Mouse (Mus musculus) stomach, postnatal 0 days (tissue): ENCODE measurements at regions not wholly inside any gene's neighbourhood (a gene's known extent, or its start where the extent isn't known, plus 50 kb on each side); places are given as distances from the start of the nearest gene placed in this dataset.

Experiments
- CTCF ChIP-seq: IDR thresholded peaks from 2 replicates; pipeline ENCODE4 v1.5.1; 2016; ENCODE audit warnings: antibody characterized with exemption, low read depth, mild to moderate bottlenecking, moderate library complexity
- EP300 ChIP-seq: optimal IDR thresholded peaks from 2 replicates; pipeline ENCODE3; 2016; ENCODE audit warnings: antibody characterized with exemption

GRCm38 (mm10) chr8:89850209-89850796 lies 497.8 kb downstream of the Tox3 start:
- TF ChIP-seq CTCF (peak; percentile 83), EP300 (no peak)
